ENCODE assay signal across 8 mouse cellular contexts in genomic region chr11:102308979-102309378, GRCm38 (mm10). TPM values are rescaled to one million over a fixed set of nuclear protein-coding genes. Genes with fewer than 3 reads are reported as not detected.
A peak's percentile ranks its signal among the peaks of the same experiment; 100 is the strongest.
DNase-seq lines count a peak whose midpoint lies in the region; ATAC-seq lines count a peak whose summit lies in the region.

No protein-coding gene starts in this region.

- peak; percentile 92 for ATAC-seq in hindbrain, embryonic 13.5 days (ENCODE audit: low FRiP score)

- under 1% methylated on average over 27 of the region's 27 CpGs for WGBS in hindbrain, embryonic 13.5 days

- peaks cover 73% of the 10 kb centered on the region for H3K36me3 ChIP-seq in hindbrain, embryonic 13.5 days

- peak overlapping the region; percentile 35 for H3K4me3 ChIP-seq in hindbrain, embryonic 13.5 days

- no peaks in the 10 kb centered on the region for H3K27me3 ChIP-seq in hindbrain, embryonic 13.5 days

- peak; percentile 93 for DNase-seq in R1 (ENCODE audit: low read depth, low spot score)
- peak; percentile 96 to 97 for DNase-seq in cerebellum, postnatal 14 days
- DNase-seq in frontal cortex, postnatal 14 days (ENCODE audit: low spot score in 2 of 2): peak; percentile 93 to 97
- DNase-seq in layer of hippocampus, postnatal 25 days (ENCODE audit: extremely low spot score in 1 of 2, low spot score in 1 of 2): peak; percentile 98
- peak; percentile 98 for DNase-seq in lung, postnatal 14 days
- DNase-seq in ovary, postnatal 36 days (ENCODE audit: low spot score): peak; percentile 96
- DNase-seq in thymus, postnatal 14 days: peak; percentile 97

- H3K9me3 ChIP-seq in hindbrain, embryonic 13.5 days: no peaks in the 10 kb centered on the region

- H3K27ac ChIP-seq in hindbrain, embryonic 13.5 days: peak overlapping the region; percentile 76

- H3K4me1 ChIP-seq in hindbrain, embryonic 13.5 days (replicated peaks): peaks cover 26% of the 10 kb centered on the region

- peak overlapping the region; percentile 58 for H3K9ac ChIP-seq in hindbrain, embryonic 13.5 days

- peak overlapping the region; percentile 51 for H3K4me2 ChIP-seq in hindbrain, embryonic 13.5 days

RNA-seq across cellular contexts. Expression of gene Ubtf, which starts 10.6 kb away (rescaled TPM):
- polyA plus RNA-seq in hindbrain, embryonic 13.5 days (2015; fragmentation: Nextera tagmentation; extraction: Ambion mirVana): 77.1 and 82.7 TPM in 2 replicates
- 100 to 1,000 TPM; 123 to 134 TPM for total RNA-seq in layer of hippocampus, postnatal 25 days (2021)

RNA-seq across cellular contexts. Expression of gene Atxn7l3, which starts 12.5 kb away (rescaled TPM):
- polyA plus RNA-seq in hindbrain, embryonic 13.5 days (2015; fragmentation: Nextera tagmentation; extraction: Ambion mirVana): 29.2 and 29.9 TPM in 2 replicates
- total RNA-seq in layer of hippocampus, postnatal 25 days (2021): 100 to 1,000 TPM; 166 to 174 TPM

RNA-seq across cellular contexts. Expression of gene Tmub2, which starts 24.2 kb away (rescaled TPM):
- 81.3 and 82.8 TPM in 2 replicates for polyA plus RNA-seq in hindbrain, embryonic 13.5 days (2015; fragmentation: Nextera tagmentation; extraction: Ambion mirVana)
- total RNA-seq in layer of hippocampus, postnatal 25 days (2021): 10 to 100 TPM; 64.7 to 71.7 TPM

RNA-seq across cellular contexts. Expression of gene Asb16, which starts 40.4 kb away (rescaled TPM):
- polyA plus RNA-seq in hindbrain, embryonic 13.5 days (2015; fragmentation: Nextera tagmentation; extraction: Ambion mirVana): not detected in 2 replicates
- 1 to 10 TPM in 1 of 2 experiments, under 1 TPM in 1; 0.70 to 1.1 TPM for total RNA-seq in layer of hippocampus, postnatal 25 days (2021)

RNA-seq across cellular contexts. Expression of gene Slc4a1, which starts 57.0 kb away (rescaled TPM):
- polyA plus RNA-seq in hindbrain, embryonic 13.5 days (2015; fragmentation: Nextera tagmentation; extraction: Ambion mirVana): 4.4 and 5.0 TPM in 2 replicates
- total RNA-seq in layer of hippocampus, postnatal 25 days (2021): under 1 TPM; 0.31 to 0.81 TPM

Comparison
In these comparisons a context has a peak if more than half of its experiments do, and no peak if none do; other contexts are left out.
1. Peak in every context shown above with its lines: DNase-seq, ATAC-seq, H3K4me3 ChIP-seq and H3K27ac ChIP-seq.